Mouse (Mus musculus) B cell, adult 2 months (primary cell): ENCODE results near the gene Nek6.
A peak's percentile ranks its signal among the peaks of the same experiment; 100 is the strongest.

ENCODE experiments used
- DNase-seq, 2 experiments: peaks; one replicate each; pipeline ENCODE4 v3.0.0; 2022

The Nek6 gene

DNA sequence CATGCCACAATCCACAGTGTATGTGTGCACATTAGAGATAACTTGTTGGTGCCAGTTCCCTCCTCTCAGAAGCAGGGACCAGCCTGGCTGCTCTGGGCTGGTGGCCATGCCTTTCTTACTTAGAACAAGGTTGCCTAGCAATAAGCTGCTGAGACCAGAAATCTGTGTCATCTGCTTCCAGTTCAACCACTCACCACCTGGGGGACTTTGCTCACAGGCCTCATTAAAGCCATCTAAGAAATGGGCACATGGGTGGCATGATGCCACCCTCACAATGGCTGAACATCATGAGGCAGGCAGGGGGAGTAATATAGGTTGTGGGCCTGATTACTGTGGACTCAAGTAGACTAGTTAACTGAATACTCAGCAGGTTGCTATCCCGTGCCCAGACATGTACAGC is 1.3 kb upstream of the Nek6 start:
- peak; percentile 20 to 22 for DNase-seq

- peak; percentile 13 to 15 for DNase-seq
These were observed 1.1 kb downstream of the Nek6 start for GRCm38 (mm10) chr2:38512308-38513182.

- DNase-seq, result no peak
These were observed 1.7 kb downstream of the Nek6 start for GRCm38 (mm10) chr2:38513183-38513529.

- peak; percentile 66 to 67 for DNase-seq
These were observed 3.0 kb downstream of the Nek6 start for GRCm38 (mm10) chr2:38514411-38514810.

- no peak for DNase-seq
These were observed 4.0 kb downstream of the Nek6 start for GRCm38 (mm10) chr2:38515446-38515845.

DNA sequence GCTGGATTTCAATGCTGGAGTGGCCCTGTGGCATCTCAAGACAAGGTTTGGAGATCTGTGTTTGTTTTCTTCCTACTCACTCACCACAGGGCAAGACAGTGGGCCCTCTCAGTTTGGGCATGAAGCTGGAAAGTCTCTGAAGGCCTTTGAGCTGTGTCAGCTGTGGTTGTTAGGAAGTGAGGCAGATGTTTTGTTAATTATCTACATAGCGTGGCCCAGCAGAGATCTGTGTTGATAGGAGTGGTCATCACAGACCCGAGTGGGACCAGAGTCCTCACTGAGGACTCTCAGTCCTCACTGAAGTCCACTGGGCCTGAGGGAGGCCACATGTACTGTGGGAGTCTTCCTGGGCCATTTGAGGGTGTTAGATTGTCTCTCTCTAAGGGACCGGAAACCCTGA is 5.0 kb downstream of the Nek6 start:
- DNase-seq, result no peak

DNA sequence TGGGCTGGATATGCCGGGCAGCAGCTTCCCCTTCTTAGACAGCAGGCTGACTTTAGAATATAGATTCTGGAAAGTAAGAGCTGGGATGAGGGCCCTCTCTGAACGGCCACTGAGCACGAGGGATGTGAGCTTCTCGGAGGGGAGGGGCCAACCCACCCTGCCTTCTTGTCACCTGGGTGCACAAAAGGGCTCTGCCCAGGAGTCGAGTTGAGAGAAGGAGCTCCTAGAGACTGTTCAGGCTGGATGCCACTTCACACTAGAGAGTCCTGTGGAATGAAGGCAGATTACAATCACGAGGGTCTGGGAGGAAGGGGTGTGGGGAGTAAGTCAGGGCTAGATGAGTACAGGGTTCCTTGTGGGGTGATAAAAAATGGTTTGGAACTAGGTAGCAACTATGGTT is 5.6 kb downstream of the Nek6 start:
- no peak for DNase-seq

DNA sequence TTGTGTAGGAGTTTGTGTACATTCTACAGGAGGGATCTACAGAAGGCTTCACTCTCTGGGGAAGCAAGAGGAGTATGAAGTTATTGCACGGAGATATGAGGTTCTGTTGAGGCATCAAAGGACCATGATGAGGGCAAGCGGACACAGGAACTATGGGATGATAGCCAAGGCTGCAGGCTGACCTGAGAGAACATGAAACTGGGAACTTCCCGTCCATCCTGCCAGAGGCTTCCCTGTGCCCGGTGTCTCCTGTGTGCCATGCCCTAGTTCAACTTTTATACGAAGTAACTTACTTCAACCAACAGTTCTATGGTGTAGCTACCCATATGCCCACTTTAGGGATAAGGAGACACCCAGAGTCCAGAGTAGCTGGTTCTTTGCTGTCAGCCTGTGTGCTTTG is 7.3 kb downstream of the Nek6 start:
- no peak for DNase-seq

GRCm38 (mm10) chr2:38519934-38520333 is 8.5 kb downstream of the Nek6 start:
- no peak for DNase-seq

DNA sequence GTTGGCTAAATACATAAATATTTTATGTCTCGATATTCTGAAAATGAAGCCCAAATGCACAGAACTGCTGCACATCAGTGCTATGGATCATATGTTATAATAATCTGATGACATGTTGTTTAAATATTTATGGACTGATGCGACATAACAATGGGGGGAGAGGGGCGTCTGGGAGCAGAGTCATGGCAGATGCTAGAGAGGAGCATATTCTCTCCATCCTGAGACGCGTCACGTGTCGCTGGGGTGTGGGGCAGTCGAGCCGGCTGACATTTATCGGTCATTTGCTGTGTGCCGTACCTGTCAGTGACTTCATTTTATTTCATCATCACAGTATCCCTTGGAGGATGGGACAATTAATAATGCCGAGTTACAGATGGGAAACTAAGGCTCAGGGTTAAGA is 10.2 kb downstream of the Nek6 start:
- DNase-seq, result no peak

- DNase-seq, result no peak
These were observed 10.9 kb downstream of the Nek6 start for GRCm38 (mm10) chr2:38522354-38522753.

- DNase-seq, result no peak
These were observed 12.5 kb downstream of the Nek6 start for GRCm38 (mm10) chr2:38523781-38524445.

DNA sequence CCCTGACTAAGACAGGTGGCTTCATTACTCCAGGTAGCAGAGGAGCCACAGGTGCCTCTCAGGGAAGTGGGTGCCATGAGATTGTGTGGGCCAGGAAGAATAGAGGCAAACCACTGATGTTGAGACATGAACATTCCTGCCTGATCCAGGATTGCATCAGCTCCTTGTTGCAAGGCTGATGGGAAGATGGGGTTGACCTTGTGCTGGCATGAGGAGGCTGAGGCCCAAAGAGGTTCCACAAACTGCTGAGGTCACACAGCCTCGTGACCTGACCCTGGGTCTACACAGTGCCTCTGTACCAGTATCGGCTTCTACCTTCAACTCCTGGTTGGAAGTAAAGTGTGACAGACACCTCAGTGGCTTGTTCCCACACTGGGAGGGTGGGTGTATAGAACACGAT is 13.6 kb downstream of the Nek6 start:
- no peak for DNase-seq

DNA sequence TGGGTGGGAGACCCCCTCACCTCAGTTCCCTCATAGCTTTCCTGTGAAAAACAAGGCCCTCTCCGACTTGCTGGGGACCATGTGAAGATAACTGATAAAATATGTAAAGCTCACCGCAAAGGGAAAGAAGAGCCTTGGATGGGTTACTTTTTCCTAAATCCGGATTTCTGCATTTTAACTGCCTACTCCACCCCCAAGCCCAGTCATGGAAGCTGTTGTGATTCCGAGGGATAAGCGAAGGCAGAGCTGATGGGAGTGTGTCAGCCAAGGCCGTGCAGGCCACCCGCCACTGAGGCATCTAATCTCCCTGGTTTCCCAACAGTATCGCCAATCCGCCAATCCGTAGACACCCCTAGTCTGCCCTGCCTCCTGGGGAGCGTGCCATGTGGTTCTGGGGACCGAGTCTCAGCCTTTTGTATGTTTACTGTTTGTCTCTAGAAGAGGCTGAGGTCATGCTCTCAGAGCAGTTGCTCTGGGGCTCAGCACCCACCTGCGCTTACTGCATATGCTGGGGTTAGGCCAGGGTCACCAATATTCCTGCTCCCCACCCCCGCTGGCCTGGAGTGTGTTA is 18.2 kb downstream of the Nek6 start:
- DNase-seq, result no peak

DNA sequence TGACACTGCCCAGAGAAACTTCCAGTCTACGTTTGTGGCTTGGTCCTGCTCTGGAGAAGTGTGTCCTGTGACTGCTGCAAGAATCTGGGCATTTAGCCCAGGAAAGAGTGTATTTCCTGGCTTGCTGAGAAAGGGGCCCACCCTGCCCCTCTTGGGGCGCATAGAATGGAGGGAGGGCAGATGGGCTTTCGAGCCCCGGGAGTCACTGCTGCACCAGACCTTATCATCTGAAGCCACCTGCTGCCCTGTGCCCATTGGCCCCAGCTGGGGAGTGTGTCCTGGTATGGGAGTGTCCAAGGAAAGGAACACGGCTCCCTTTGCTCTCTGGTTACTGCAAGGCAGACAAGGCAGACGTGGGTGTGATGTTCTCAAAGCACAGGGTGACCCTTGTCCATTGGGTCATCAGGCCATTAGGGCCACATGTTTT is 19.5 kb downstream of the Nek6 start:
- DNase-seq, result no peak

DNA sequence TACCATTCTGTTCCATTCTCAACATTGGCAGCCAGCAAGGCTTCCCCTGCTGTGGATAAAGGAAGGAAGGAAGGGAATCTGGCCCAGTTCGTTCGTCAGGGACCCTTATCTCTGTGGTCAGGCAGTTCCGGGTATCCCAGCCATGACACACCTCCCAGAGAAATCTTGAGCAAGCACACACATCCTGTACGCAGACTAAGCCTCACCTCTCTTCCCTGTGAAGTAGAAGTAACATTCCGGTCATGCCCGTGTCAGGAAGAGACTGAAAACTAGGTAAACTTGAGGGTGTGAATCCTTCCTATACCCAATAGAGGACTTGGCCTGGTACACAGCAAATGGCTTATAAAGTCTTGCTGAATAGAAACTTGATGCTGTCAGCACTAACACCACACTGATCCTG is 21.9 kb downstream of the Nek6 start:
- DNase-seq, result no peak

- no peak for DNase-seq
These were observed 22.3 kb downstream of the Nek6 start for GRCm38 (mm10) chr2:38533767-38534166.

- no peak for DNase-seq
These were observed 22.9 kb downstream of the Nek6 start for GRCm38 (mm10) chr2:38534241-38534940.

GRCm38 (mm10) chr2:38535051-38535450 is 23.6 kb downstream of the Nek6 start:
- no peak for DNase-seq

GRCm38 (mm10) chr2:38535521-38536220 is 24.2 kb downstream of the Nek6 start:
- DNase-seq, result peak in 1 of 2 experiments; percentile 13

- DNase-seq, result peak; percentile 48 to 58
These were observed 24.9 kb downstream of the Nek6 start for GRCm38 (mm10) chr2:38536331-38536731.

GRCm38 (mm10) chr2:38539677-38540076 is 28.2 kb downstream of the Nek6 start:
- no peak for DNase-seq

- no peak for DNase-seq
These were observed 29.2 kb downstream of the Nek6 start for GRCm38 (mm10) chr2:38540666-38541065.
